Mouse (Mus musculus) intestine, embryonic 15.5 days (tissue): Measurements from ENCODE around the gene Asic3. TPM values are rescaled to one million over a fixed set of nuclear protein-coding genes. Genes with fewer than 3 reads are reported as not detected.

Experiments
- ATAC-seq: fragments of 200-750 bp; cut with Nextera tagmentation; 2 replicates; pipeline ENCODE4 v1.8.0; 2017; ENCODE audit warnings: moderate TSS enrichment, moderate library complexity
- H3K27ac ChIP-seq: fragments of 300-500 bp; sonication (generic); 2 replicates; pipeline ENCODE4 v1.5.1; 2015; ENCODE audit warnings: mild to moderate bottlenecking, inconsistent platforms
- H3K27me3 ChIP-seq: fragments of 300-500 bp; sonication (generic); replicated peaks from 2 replicates; pipeline ENCODE4 v1.6.1; 2015; ENCODE audit warnings: inconsistent platforms
- H3K36me3 ChIP-seq: fragments of 300-500 bp; sonication (generic); 2 replicates; pipeline ENCODE4 v1.6.1; 2015; ENCODE audit warnings: inconsistent platforms
- H3K4me1 ChIP-seq: fragments of 300-500 bp; sonication (generic); replicated peaks from 2 replicates; pipeline ENCODE4 v1.6.1; 2015; ENCODE audit warnings: inconsistent platforms
- H3K4me2 ChIP-seq: fragments of 300-500 bp; sonication (generic); replicated peaks from 2 replicates; pipeline ENCODE4 v1.6.1; 2015; ENCODE audit warnings: mild to moderate bottlenecking, inconsistent platforms
- H3K4me3 ChIP-seq: fragments of 300-500 bp; sonication (generic); replicated peaks from 2 replicates; pipeline ENCODE4 v1.5.1; 2015; ENCODE audit warnings: inconsistent platforms
- H3K9ac ChIP-seq: fragments of 300-500 bp; sonication (generic); 2 replicates; pipeline ENCODE4 v1.6.1; 2015; ENCODE audit warnings: inconsistent platforms
- H3K9me3 ChIP-seq: fragments of 300-500 bp; sonication (generic); 2 replicates; pipeline ENCODE4 v1.6.1; 2016; ENCODE audit warnings: inconsistent platforms
- WGBS: fragments of 180-500 bp; shearing (Covaris S2); methylation state at CpG from one replicate; pipeline ENCODE4 v1.1.7; 2015; 5-methylcytosine and 5-hydroxymethylcytosine counted together
- polyA plus RNA-seq: library from polyadenylated mRNA; unstranded; fragments of >200 nt; fragmentation: Nextera tagmentation; extraction: Ambion mirVana; gene quantifications from 2 replicates; pipeline ENCODE4 v1.2.1, GENCODE M21; 2015

The Asic3 gene
- polyA plus RNA-seq, 1 experiment from 2014 or later: 0.14 TPM

GRCm38 (mm10) chr5:24445428-24446080 lies 32.4 kb downstream of the Asic3 start:
- Histone ChIP-seq H3K36me3 (peaks cover 18% of the 10 kb centered on the region), H3K4me3 (peak overlapping the region; percentile 96), H3K9ac (peak overlapping the region; percentile 97), H3K4me1 (peaks cover 31% of the 10 kb centered on the region), H3K9me3 (no peaks in the 10 kb centered on the region), H3K27ac (peak overlapping the region; percentile 92), H3K4me2 (peak overlapping the region; percentile 85), H3K27me3 (no peaks in the 10 kb centered on the region)
- ATAC-seq: peak; percentile 0; the same call in 1 of the 2 replicates
- WGBS: 56% methylated on average over 20 of the region's 20 CpGs

GRCm38 (mm10) chr5:24446630-24447029 lies 33.4 kb downstream of the Asic3 start:
- ATAC-seq: no peak
- peak overlapping the region; percentile 83; the same call in 1 of the 2 replicates for H3K4me2 ChIP-seq
- H3K36me3 ChIP-seq: peaks cover 8% of the 10 kb centered on the region; the same call in 1 of the 2 replicates
- no peaks in the 10 kb centered on the region for H3K27me3 ChIP-seq
- no peak overlapping the region; the same call in 1 of the 2 replicates for H3K4me3 ChIP-seq
- H3K9ac ChIP-seq: no peak overlapping the region
- no peak overlapping the region for H3K27ac ChIP-seq
- 93% methylated on average over 7 of the region's 7 CpGs for WGBS
- peaks cover 37% of the 10 kb centered on the region for H3K4me1 ChIP-seq
- no peaks in the 10 kb centered on the region for H3K9me3 ChIP-seq

GRCm38 (mm10) chr5:24447624-24448298 lies 34.6 kb downstream of the Asic3 start, which contains the start of gene Tmub1:
Gene Tmub1, minus strand, starts transcription at chr5:24447854.
- H3K27me3 ChIP-seq: no peaks in the 10 kb centered on the region
- H3K4me2 ChIP-seq: peak within 1 kb of the TSS; percentile 83
- 2% methylated on average over 34 of the region's 34 CpGs for WGBS
- ATAC-seq: peak; percentile 69
- H3K9me3 ChIP-seq: no peaks in the 10 kb centered on the region
- peak within 1 kb of the TSS; percentile 58 for H3K4me3 ChIP-seq
- peak within 1 kb of the TSS; percentile 51 for H3K27ac ChIP-seq
- H3K36me3 ChIP-seq: 0 out of 2 replicates have a peak, but pooled peaks cover 5% of the 10 kb centered on the region
- peaks cover 37% of the 10 kb centered on the region for H3K4me1 ChIP-seq
- peak within 1 kb of the TSS; percentile 45 for H3K9ac ChIP-seq

GRCm38 (mm10) chr5:24451264-24452029 lies 38.3 kb downstream of the Asic3 start:
- no peaks in the 10 kb centered on the region for H3K27me3 ChIP-seq
- H3K9ac ChIP-seq: peak overlapping the region; percentile 87
- H3K4me2 ChIP-seq: peak overlapping the region; percentile 89
- H3K36me3 ChIP-seq: no peaks in the 10 kb centered on the region
- H3K9me3 ChIP-seq: no peaks in the 10 kb centered on the region
- H3K27ac ChIP-seq: peak overlapping the region; percentile 91
- WGBS: 3% methylated on average over 42 of the region's 66 CpGs
- peak overlapping the region; percentile 85 for H3K4me3 ChIP-seq
- H3K4me1 ChIP-seq: peaks cover 48% of the 10 kb centered on the region
- peak; percentile 82 for ATAC-seq

GRCm38 (mm10) chr5:24452030-24452690 lies 39.0 kb downstream of the Asic3 start, which contains the start of gene Agap3:
Gene Agap3, plus strand, starts transcription at chr5:24452177.
- Histone ChIP-seq H3K4me3 (peak within 1 kb of the TSS; percentile 85), H3K27ac (peak within 1 kb of the TSS; percentile 91), H3K36me3 (no peaks in the 10 kb centered on the region), H3K9me3 (no peaks in the 10 kb centered on the region), H3K4me1 (peaks cover 43% of the 10 kb centered on the region), H3K9ac (peak within 1 kb of the TSS; percentile 87), H3K27me3 (no peaks in the 10 kb centered on the region), H3K4me2 (peak within 1 kb of the TSS; percentile 89)
- ATAC-seq: peak; percentile 5
- under 1% methylated on average over 66 of the region's 85 CpGs for WGBS

- Histone ChIP-seq H3K9ac (peak overlapping the region; percentile 87), H3K27ac (peak overlapping the region; percentile 91), H3K27me3 (no peaks in the 10 kb centered on the region), H3K4me1 (peaks cover 39% of the 10 kb centered on the region), H3K4me3 (peak overlapping the region; percentile 85), H3K9me3 (no peaks in the 10 kb centered on the region), H3K36me3 (no peaks in the 10 kb centered on the region; the same call in 1 of the 2 replicates), H3K4me2 (peak overlapping the region; percentile 89)
- under 1% methylated on average over 29 of the region's 29 CpGs for WGBS
- peak; percentile 8; the same call in 1 of the 2 replicates for ATAC-seq
These were observed 39.6 kb downstream of the Asic3 start for GRCm38 (mm10) chr5:24452691-24453233.

GRCm38 (mm10) chr5:24453283-24453984 lies 40.2 kb downstream of the Asic3 start:
- ATAC-seq: no peak
- H3K9me3 ChIP-seq: no peaks in the 10 kb centered on the region
- H3K9ac ChIP-seq: peak overlapping the region; percentile 87
- WGBS: 22% methylated on average over 5 of the region's 5 CpGs
- no peaks in the 10 kb centered on the region; the same call in 1 of the 2 replicates for H3K36me3 ChIP-seq
- H3K4me2 ChIP-seq: peak overlapping the region; percentile 89
- H3K27me3 ChIP-seq: no peaks in the 10 kb centered on the region
- peak overlapping the region; percentile 91; the same call in 1 of the 2 replicates for H3K27ac ChIP-seq
- peaks cover 34% of the 10 kb centered on the region for H3K4me1 ChIP-seq
- H3K4me3 ChIP-seq: peak overlapping the region; percentile 85

- no peaks in the 10 kb centered on the region for H3K27me3 ChIP-seq
- H3K4me2 ChIP-seq: peak overlapping the region; percentile 89
- ATAC-seq: no peak
- peaks cover 34% of the 10 kb centered on the region for H3K4me1 ChIP-seq
- 0 out of 2 replicates have a peak overlapping the region, but pooled peaks have one; percentile 87 for H3K9ac ChIP-seq
- H3K9me3 ChIP-seq: no peaks in the 10 kb centered on the region
- H3K27ac ChIP-seq: no peak overlapping the region
- WGBS: 20% methylated on average over 2 of the region's 2 CpGs
- H3K36me3 ChIP-seq: no peaks in the 10 kb centered on the region; the same call in 1 of the 2 replicates
- peak overlapping the region; percentile 85 for H3K4me3 ChIP-seq
These were observed 40.8 kb downstream of the Asic3 start for GRCm38 (mm10) chr5:24453985-24454303.

- no peaks in the 10 kb centered on the region for H3K9me3 ChIP-seq
- 0 out of 2 replicates have a peak overlapping the region, but pooled peaks have one; percentile 11 for H3K9ac ChIP-seq
- no peak for ATAC-seq
- H3K27ac ChIP-seq: peak overlapping the region; percentile 49; the same call in 1 of the 2 replicates
- H3K4me2 ChIP-seq: 0 out of 2 replicates have a peak overlapping the region, but pooled peaks have one; percentile 25
- no peaks in the 10 kb centered on the region for H3K27me3 ChIP-seq
- H3K4me3 ChIP-seq: no peak overlapping the region
- H3K4me1 ChIP-seq: peaks cover 34% of the 10 kb centered on the region
- no peaks in the 10 kb centered on the region; the same call in 1 of the 2 replicates for H3K36me3 ChIP-seq
- 67% methylated on average over 3 of the region's 3 CpGs for WGBS
These were observed 41.9 kb downstream of the Asic3 start for GRCm38 (mm10) chr5:24455076-24455475.

GRCm38 (mm10) chr5:24455613-24456012 lies 42.4 kb downstream of the Asic3 start:
- Histone ChIP-seq H3K4me2 (0 out of 2 replicates have a peak overlapping the region, but pooled peaks have one; percentile 25), H3K27me3 (no peaks in the 10 kb centered on the region), H3K9ac (0 out of 2 replicates have a peak overlapping the region, but pooled peaks have one; percentile 11), H3K36me3 (no peaks in the 10 kb centered on the region; the same call in 1 of the 2 replicates), H3K9me3 (no peaks in the 10 kb centered on the region), H3K4me3 (no peak overlapping the region), H3K4me1 (peaks cover 34% of the 10 kb centered on the region), H3K27ac (peak overlapping the region; percentile 49; the same call in 1 of the 2 replicates)
- WGBS: 62% methylated on average over 7 of the region's 7 CpGs
- ATAC-seq: no peak
